Mouse (Mus musculus): ENCODE data around the gene Rnls.

- no peak for TF ChIP-seq CTCF (IDR thresholded peaks at IDR 0.05; ENCODE audit: low read depth)
- TF ChIP-seq EP300 (IDR thresholded peaks at IDR 0.05; ENCODE audit: low read depth), result no peak
These were observed 248.9 kb downstream of the Rnls start for GRCm38 (mm10) chr19:33143198-33143597.
